Mouse (Mus musculus) midbrain, embryonic 15.5 days (tissue): ENCODE data around the gene Ncor1. TPM values are rescaled to one million over a fixed set of nuclear protein-coding genes. Genes with fewer than 3 reads are reported as not detected.

Experiments used
- ATAC-seq: fragments of 200-750 bp; cut with Nextera tagmentation; replicated peaks from 2 replicates; pipeline ENCODE4 v1.8.0; 2017; ENCODE audit warnings: moderate TSS enrichment
- H3K27ac ChIP-seq: fragments of 300-500 bp; sonication (generic); 2 replicates; pipeline ENCODE4 v1.5.1; 2015; ENCODE audit warnings: mild to moderate bottlenecking, inconsistent platforms
- H3K27me3 ChIP-seq: fragments of 300-500 bp; sonication (generic); replicated peaks from 2 replicates; pipeline ENCODE4 v1.6.1; 2015; ENCODE audit warnings: inconsistent platforms
- H3K36me3 ChIP-seq: fragments of 300-500 bp; sonication (generic); replicated peaks from 2 replicates; pipeline ENCODE4 v1.6.1; 2015; ENCODE audit warnings: inconsistent platforms
- H3K4me1 ChIP-seq: fragments of 300-500 bp; sonication (generic); 2 replicates; pipeline ENCODE4 v1.6.1; 2015; ENCODE audit warnings: inconsistent platforms
- H3K4me2 ChIP-seq: fragments of 300-500 bp; sonication (generic); 2 replicates; pipeline ENCODE4 v1.6.1; 2015; ENCODE audit warnings: inconsistent platforms, mild to moderate bottlenecking, moderate library complexity
- H3K4me3 ChIP-seq: fragments of 300-500 bp; sonication (generic); 2 replicates; pipeline ENCODE4 v1.5.1; 2015; ENCODE audit warnings: mild to moderate bottlenecking, inconsistent platforms
- H3K9ac ChIP-seq: fragments of 300-500 bp; sonication (generic); 2 replicates; pipeline ENCODE4 v1.6.1; 2015; ENCODE audit warnings: mild to moderate bottlenecking, inconsistent platforms
- H3K9me3 ChIP-seq: fragments of 300-500 bp; sonication (generic); 2 replicates; pipeline ENCODE4 v1.6.1; 2016; ENCODE audit warnings: inconsistent platforms
- WGBS: fragments of 180-500 bp; shearing (Covaris S2); methylation state at CpG from one replicate; pipeline ENCODE4 v1.1.7; 2015; ENCODE audit warnings: mixed read lengths; 5-methylcytosine and 5-hydroxymethylcytosine counted together
- polyA plus RNA-seq: library from polyadenylated mRNA; unstranded; fragments of >200 nt; fragmentation: Nextera tagmentation; extraction: Ambion mirVana; gene quantifications from 2 replicates; pipeline ENCODE4 v1.2.1, GENCODE M21; 2015

Ncor1 gene
- polyA plus RNA-seq, 1 experiment from 2014 or later = 179 TPM

- Histone ChIP-seq H3K27me3 (no peaks in the 10 kb centered on the region), H3K36me3 (no peaks in the 10 kb centered on the region), H3K4me3 (peak overlapping the region; percentile 79), H3K9ac (peak overlapping the region; percentile 94), H3K4me2 (peak overlapping the region; percentile 87), H3K9me3 (no peaks in the 10 kb centered on the region), H3K4me1 (peaks cover 24% of the 10 kb centered on the region), H3K27ac (peak overlapping the region; percentile 97)
- peak; percentile 83 for ATAC-seq
- under 1% methylated on average over 42 of the region's 42 CpGs for WGBS
These were observed 1.7 kb downstream of the Ncor1 start for GRCm38 (mm10) chr11:62456483-62457172.

- no peak for ATAC-seq
- Histone ChIP-seq H3K4me3 (peak overlapping the region; percentile 79), H3K4me2 (peak overlapping the region; percentile 87), H3K9me3 (no peaks in the 10 kb centered on the region), H3K27me3 (no peaks in the 10 kb centered on the region), H3K9ac (peak overlapping the region; percentile 94), H3K4me1 (peaks cover 24% of the 10 kb centered on the region), H3K36me3 (no peaks in the 10 kb centered on the region), H3K27ac (peak overlapping the region; percentile 97)
- WGBS = 3% methylated on average over 3 of the region's 3 CpGs
These were observed 2.3 kb downstream of the Ncor1 start for GRCm38 (mm10) chr11:62456021-62456482.

GRCm38 (mm10) chr11:62455193-62455592, 3.1 kb downstream of the Ncor1 start:
- no peak overlapping the region for H3K4me3 ChIP-seq
- H3K27me3 ChIP-seq = no peaks in the 10 kb centered on the region
- H3K9me3 ChIP-seq = no peaks in the 10 kb centered on the region
- no peak overlapping the region for H3K27ac ChIP-seq
- H3K9ac ChIP-seq = no peak overlapping the region
- peak overlapping the region; percentile 87; the same call in 1 of the 2 replicates for H3K4me2 ChIP-seq
- H3K36me3 ChIP-seq = no peaks in the 10 kb centered on the region
- no peak for ATAC-seq
- 79% methylated on average over 1 of the region's 1 CpGs for WGBS
- peaks cover 24% of the 10 kb centered on the region for H3K4me1 ChIP-seq

- no peak for ATAC-seq
- Histone ChIP-seq H3K9ac (no peak overlapping the region), H3K9me3 (no peaks in the 10 kb centered on the region), H3K4me3 (no peak overlapping the region), H3K27ac (no peak overlapping the region), H3K27me3 (no peaks in the 10 kb centered on the region), H3K4me1 (0 out of 2 replicates have a peak, but pooled peaks cover 3% of the 10 kb centered on the region), H3K36me3 (no peaks in the 10 kb centered on the region), H3K4me2 (no peak overlapping the region)
- 90% methylated on average over 6 of the region's 6 CpGs for WGBS
These were observed 9.4 kb downstream of the Ncor1 start for GRCm38 (mm10) chr11:62448971-62449370.

GRCm38 (mm10) chr11:62445799-62446198, 12.5 kb downstream of the Ncor1 start:
- ATAC-seq = no peak
- no peaks in the 10 kb centered on the region for H3K36me3 ChIP-seq
- H3K9me3 ChIP-seq = no peaks in the 10 kb centered on the region
- H3K27me3 ChIP-seq = no peaks in the 10 kb centered on the region
- no peak overlapping the region for H3K27ac ChIP-seq
- WGBS = 96% methylated on average over 3 of the region's 3 CpGs
- no peaks in the 10 kb centered on the region for H3K4me1 ChIP-seq
- no peak overlapping the region for H3K4me2 ChIP-seq
- no peak overlapping the region for H3K9ac ChIP-seq
- no peak overlapping the region for H3K4me3 ChIP-seq

GRCm38 (mm10) chr11:62440670-62441315, 17.5 kb downstream of the Ncor1 start:
- Histone ChIP-seq H3K27me3 (no peaks in the 10 kb centered on the region), H3K9ac (no peak overlapping the region), H3K9me3 (no peaks in the 10 kb centered on the region), H3K27ac (no peak overlapping the region), H3K4me3 (no peak overlapping the region), H3K36me3 (0 out of 2 replicates have a peak, but pooled peaks cover 4% of the 10 kb centered on the region), H3K4me2 (no peak overlapping the region), H3K4me1 (no peaks in the 10 kb centered on the region)
- WGBS = 97% methylated on average over 9 of the region's 9 CpGs
- ATAC-seq = no peak

- Histone ChIP-seq H3K4me3 (no peak overlapping the region), H3K27ac (no peak overlapping the region), H3K27me3 (no peaks in the 10 kb centered on the region), H3K36me3 (0 out of 2 replicates have a peak, but pooled peaks cover 7% of the 10 kb centered on the region), H3K4me2 (no peak overlapping the region), H3K9ac (no peak overlapping the region), H3K4me1 (no peaks in the 10 kb centered on the region), H3K9me3 (no peaks in the 10 kb centered on the region)
- 99% methylated on average over 2 of the region's 2 CpGs for WGBS
- no peak for ATAC-seq
These were observed 26.1 kb downstream of the Ncor1 start for GRCm38 (mm10) chr11:62432211-62432610.

- H3K4me1 ChIP-seq = no peaks in the 10 kb centered on the region
- 81% methylated on average over 2 of the region's 3 CpGs for WGBS
- H3K27ac ChIP-seq = no peak overlapping the region
- no peaks in the 10 kb centered on the region; the same call in 1 of the 2 replicates for H3K36me3 ChIP-seq
- H3K27me3 ChIP-seq = no peaks in the 10 kb centered on the region
- H3K9me3 ChIP-seq = no peaks in the 10 kb centered on the region
- H3K9ac ChIP-seq = no peak overlapping the region
- H3K4me3 ChIP-seq = no peak overlapping the region
- ATAC-seq = no peak
- H3K4me2 ChIP-seq = no peak overlapping the region
These were observed 31.2 kb downstream of the Ncor1 start for GRCm38 (mm10) chr11:62427105-62427504.

GRCm38 (mm10) chr11:62426266-62426665, 32.1 kb downstream of the Ncor1 start:
- no peak for ATAC-seq
- Histone ChIP-seq H3K4me2 (no peak overlapping the region), H3K9ac (no peak overlapping the region), H3K4me3 (no peak overlapping the region), H3K27ac (no peak overlapping the region), H3K36me3 (no peaks in the 10 kb centered on the region; the same call in 1 of the 2 replicates), H3K9me3 (no peaks in the 10 kb centered on the region), H3K4me1 (no peaks in the 10 kb centered on the region), H3K27me3 (no peaks in the 10 kb centered on the region)
- WGBS = 86% methylated on average over 5 of the region's 5 CpGs

GRCm38 (mm10) chr11:62424525-62424924, 33.8 kb downstream of the Ncor1 start:
- Histone ChIP-seq H3K4me3 (no peak overlapping the region), H3K4me2 (no peak overlapping the region), H3K9ac (no peak overlapping the region), H3K4me1 (no peaks in the 10 kb centered on the region), H3K9me3 (no peaks in the 10 kb centered on the region), H3K27me3 (no peaks in the 10 kb centered on the region), H3K27ac (no peak overlapping the region), H3K36me3 (peaks cover 4% of the 10 kb centered on the region; the same call in 1 of the 2 replicates)
- ATAC-seq = no peak
- 72% methylated on average over 2 of the region's 2 CpGs for WGBS

GRCm38 (mm10) chr11:62415026-62415425, 43.3 kb downstream of the Ncor1 start:
- 95% methylated on average over 4 of the region's 4 CpGs for WGBS
- no peaks in the 10 kb centered on the region for H3K27me3 ChIP-seq
- no peak for ATAC-seq
- no peak overlapping the region for H3K4me3 ChIP-seq
- H3K4me2 ChIP-seq = no peak overlapping the region
- no peak overlapping the region for H3K9ac ChIP-seq
- no peak overlapping the region for H3K27ac ChIP-seq
- peaks cover 21% of the 10 kb centered on the region; the same call in 1 of the 2 replicates for H3K36me3 ChIP-seq
- H3K4me1 ChIP-seq = no peaks in the 10 kb centered on the region
- no peaks in the 10 kb centered on the region for H3K9me3 ChIP-seq

GRCm38 (mm10) chr11:62409611-62410010, 48.7 kb downstream of the Ncor1 start:
- no peaks in the 10 kb centered on the region for H3K27me3 ChIP-seq
- ATAC-seq = no peak
- H3K4me2 ChIP-seq = no peak overlapping the region
- WGBS = 93% methylated on average over 1 of the region's 1 CpGs
- H3K27ac ChIP-seq = no peak overlapping the region
- no peak overlapping the region for H3K4me3 ChIP-seq
- H3K9me3 ChIP-seq = no peaks in the 10 kb centered on the region
- H3K36me3 ChIP-seq = peaks cover 20% of the 10 kb centered on the region; the same call in 1 of the 2 replicates
- H3K9ac ChIP-seq = no peak overlapping the region
- no peaks in the 10 kb centered on the region for H3K4me1 ChIP-seq
